Mouse (Mus musculus): ENCODE results near the gene Wasf2. TPM values are rescaled to one million over a fixed set of nuclear protein-coding genes. Genes with fewer than 3 reads are reported as not detected.
A peak's percentile ranks its signal among the peaks of the same experiment; 100 is the strongest.

Wasf2 gene
- polyA plus RNA-seq, 1 experiment from 2014 or later, result 63.6 TPM

- Histone ChIP-seq H3K4me1 (ENCODE audit: control insufficient read depth, insufficient read depth, low read length) (peaks cover 13% of the 10 kb centered on the region), H3K27ac (replicated peaks; ENCODE audit: low read depth, low read length) (no peak overlapping the region), H3K4me2 (ENCODE audit: low read depth, severe bottlenecking) (no peak overlapping the region), H3K9ac (ENCODE audit: low read length) (no peak overlapping the region), H3K27me3 (ENCODE audit: control insufficient read depth, insufficient read depth, low read length) (peaks cover 22% of the 10 kb centered on the region), H3K36me3 (ENCODE audit: control insufficient read depth, insufficient read depth, low read length) (no peaks in the 10 kb centered on the region), H3K4me3 (ENCODE audit: low read depth, low read length) (no peak overlapping the region), H3K9me3 (ENCODE audit: control insufficient read depth, low read length) (no peaks in the 10 kb centered on the region)
- WGBS, result 92% methylated on average over 24 of the region's 24 CpGs
- DNase-seq (ENCODE audit: low spot score) (no peak), ATAC-seq (ENCODE audit: insufficient number of reproducible peaks, low FRiP score, low TSS enrichment, low read depth) (no peak)
Measured at GRCm38 (mm10) chr4:133210023-133210787, 79.9 kb downstream of the Wasf2 start.

GRCm38 (mm10) chr4:133210788-133211390 is 80.6 kb downstream of the Wasf2 start:
- H3K27me3 ChIP-seq (ENCODE audit: control insufficient read depth, insufficient read depth, low read length), result peaks cover 22% of the 10 kb centered on the region
- ATAC-seq (ENCODE audit: insufficient number of reproducible peaks, low FRiP score, low TSS enrichment, low read depth) (no peak), DNase-seq (ENCODE audit: low spot score) (no peak)
- H3K4me2 ChIP-seq (ENCODE audit: low read depth, severe bottlenecking), result no peak overlapping the region
- no peak overlapping the region for H3K4me3 ChIP-seq (ENCODE audit: low read depth, low read length)
- no peaks in the 10 kb centered on the region for H3K36me3 ChIP-seq (ENCODE audit: control insufficient read depth, insufficient read depth, low read length)
- peaks cover 13% of the 10 kb centered on the region for H3K4me1 ChIP-seq (ENCODE audit: control insufficient read depth, insufficient read depth, low read length)
- no peaks in the 10 kb centered on the region for H3K9me3 ChIP-seq (ENCODE audit: control insufficient read depth, low read length)
- WGBS, result 94% methylated on average over 19 of the region's 19 CpGs
- H3K9ac ChIP-seq (ENCODE audit: low read length), result no peak overlapping the region
- H3K27ac ChIP-seq (replicated peaks; ENCODE audit: low read depth, low read length), result no peak overlapping the region

GRCm38 (mm10) chr4:133211751-133212561 is 81.7 kb downstream of the Wasf2 start, which contains the start of the genes Cd164l2 and Gpr3:
Gene Cd164l2 (plus strand): TSS chr4:133212131.
Gene Gpr3 (minus strand): TSS chr4:133212536.
- H3K9me3 ChIP-seq (ENCODE audit: control insufficient read depth, low read length), result no peaks in the 10 kb centered on the region
- peak within 1 kb of the TSS; percentile 66 for H3K4me3 ChIP-seq (ENCODE audit: low read depth, low read length)
- H3K9ac ChIP-seq (ENCODE audit: low read length), result peak within 1 kb of the TSS; percentile 44
- peak within 1 kb of the TSS; percentile 95 for H3K4me2 ChIP-seq (ENCODE audit: low read depth, severe bottlenecking)
- no peaks in the 10 kb centered on the region for H3K36me3 ChIP-seq (ENCODE audit: control insufficient read depth, insufficient read depth, low read length)
- no peak within 1 kb of the TSS for H3K27ac ChIP-seq (replicated peaks; ENCODE audit: low read depth, low read length)
- H3K27me3 ChIP-seq (ENCODE audit: control insufficient read depth, insufficient read depth, low read length), result peaks cover 22% of the 10 kb centered on the region
- peaks cover 13% of the 10 kb centered on the region for H3K4me1 ChIP-seq (ENCODE audit: control insufficient read depth, insufficient read depth, low read length)
- ATAC-seq (ENCODE audit: insufficient number of reproducible peaks, low FRiP score, low TSS enrichment, low read depth), result peak; percentile 58
- WGBS, result 2% methylated on average over 52 of the region's 52 CpGs
- no peak for DNase-seq (ENCODE audit: low spot score)

GRCm38 (mm10) chr4:133212562-133213267 is 82.4 kb downstream of the Wasf2 start:
- Histone ChIP-seq H3K4me3 (ENCODE audit: low read depth, low read length) (peak overlapping the region; percentile 66), H3K36me3 (ENCODE audit: control insufficient read depth, insufficient read depth, low read length) (no peaks in the 10 kb centered on the region), H3K9ac (ENCODE audit: low read length) (0 out of 2 replicates have a peak overlapping the region, but pooled peaks have one; percentile 14), H3K27ac (replicated peaks; ENCODE audit: low read depth, low read length) (no peak overlapping the region), H3K4me2 (ENCODE audit: low read depth, severe bottlenecking) (peak overlapping the region; percentile 95), H3K9me3 (ENCODE audit: control insufficient read depth, low read length) (no peaks in the 10 kb centered on the region), H3K4me1 (ENCODE audit: control insufficient read depth, insufficient read depth, low read length) (peaks cover 13% of the 10 kb centered on the region), H3K27me3 (ENCODE audit: control insufficient read depth, insufficient read depth, low read length) (peaks cover 22% of the 10 kb centered on the region)
- peak; percentile 74 for ATAC-seq (ENCODE audit: insufficient number of reproducible peaks, low FRiP score, low TSS enrichment, low read depth)
- peak; percentile 85 for DNase-seq (ENCODE audit: low spot score)
- WGBS, result 1% methylated on average over 44 of the region's 44 CpGs

GRCm38 (mm10) chr4:133213268-133213590 is 82.9 kb downstream of the Wasf2 start:
- H3K9me3 ChIP-seq (ENCODE audit: control insufficient read depth, low read length), result no peaks in the 10 kb centered on the region
- peaks cover 22% of the 10 kb centered on the region for H3K27me3 ChIP-seq (ENCODE audit: control insufficient read depth, insufficient read depth, low read length)
- ATAC-seq (ENCODE audit: insufficient number of reproducible peaks, low FRiP score, low TSS enrichment, low read depth) (no peak), DNase-seq (ENCODE audit: low spot score) (no peak)
- H3K27ac ChIP-seq (replicated peaks; ENCODE audit: low read depth, low read length), result no peak overlapping the region
- H3K9ac ChIP-seq (ENCODE audit: low read length), result no peak overlapping the region
- H3K4me2 ChIP-seq (ENCODE audit: low read depth, severe bottlenecking), result peak overlapping the region; percentile 95; the same call in 1 of the 2 replicates
- WGBS, result 5% methylated on average over 9 of the region's 9 CpGs
- H3K36me3 ChIP-seq (ENCODE audit: control insufficient read depth, insufficient read depth, low read length), result no peaks in the 10 kb centered on the region
- 0 out of 2 replicates have a peak overlapping the region, but pooled peaks have one; percentile 66 for H3K4me3 ChIP-seq (ENCODE audit: low read depth, low read length)
- peaks cover 13% of the 10 kb centered on the region for H3K4me1 ChIP-seq (ENCODE audit: control insufficient read depth, insufficient read depth, low read length)

- H3K4me3 ChIP-seq (ENCODE audit: low read depth, low read length), result 0 out of 2 replicates have a peak overlapping the region, but pooled peaks have one; percentile 66
- no peak overlapping the region for H3K27ac ChIP-seq (replicated peaks; ENCODE audit: low read depth, low read length)
- 5% methylated on average over 10 of the region's 10 CpGs for WGBS
- H3K27me3 ChIP-seq (ENCODE audit: control insufficient read depth, insufficient read depth, low read length), result peaks cover 22% of the 10 kb centered on the region
- ATAC-seq (ENCODE audit: insufficient number of reproducible peaks, low FRiP score, low TSS enrichment, low read depth), result no peak
- H3K36me3 ChIP-seq (ENCODE audit: control insufficient read depth, insufficient read depth, low read length), result no peaks in the 10 kb centered on the region
- H3K9me3 ChIP-seq (ENCODE audit: control insufficient read depth, low read length), result no peaks in the 10 kb centered on the region
- no peak for DNase-seq (ENCODE audit: low spot score)
- peaks cover 13% of the 10 kb centered on the region for H3K4me1 ChIP-seq (ENCODE audit: control insufficient read depth, insufficient read depth, low read length)
- no peak overlapping the region for H3K9ac ChIP-seq (ENCODE audit: low read length)
- peak overlapping the region; percentile 95; the same call in 1 of the 2 replicates for H3K4me2 ChIP-seq (ENCODE audit: low read depth, severe bottlenecking)
Measured at GRCm38 (mm10) chr4:133213661-133214060, 83.4 kb downstream of the Wasf2 start.

- H3K4me1 ChIP-seq (ENCODE audit: control insufficient read depth, insufficient read depth, low read length), result peaks cover 13% of the 10 kb centered on the region
- no peaks in the 10 kb centered on the region for H3K9me3 ChIP-seq (ENCODE audit: control insufficient read depth, low read length)
- peak; percentile 81 for DNase-seq (ENCODE audit: low spot score)
- H3K4me3 ChIP-seq (ENCODE audit: low read depth, low read length), result no peak overlapping the region
- peaks cover 19% of the 10 kb centered on the region for H3K27me3 ChIP-seq (ENCODE audit: control insufficient read depth, insufficient read depth, low read length)
- no peak overlapping the region for H3K4me2 ChIP-seq (ENCODE audit: low read depth, severe bottlenecking)
- no peaks in the 10 kb centered on the region for H3K36me3 ChIP-seq (ENCODE audit: control insufficient read depth, insufficient read depth, low read length)
- no peak overlapping the region for H3K9ac ChIP-seq (ENCODE audit: low read length)
- 0% methylated on average over 5 of the region's 5 CpGs for WGBS
- no peak for ATAC-seq (ENCODE audit: insufficient number of reproducible peaks, low FRiP score, low TSS enrichment, low read depth)
- H3K27ac ChIP-seq (replicated peaks; ENCODE audit: low read depth, low read length), result no peak overlapping the region
Measured at GRCm38 (mm10) chr4:133217641-133218040, 87.3 kb downstream of the Wasf2 start.

- Histone ChIP-seq H3K4me3 (ENCODE audit: low read depth, low read length) (no peak overlapping the region), H3K36me3 (ENCODE audit: control insufficient read depth, insufficient read depth, low read length) (no peaks in the 10 kb centered on the region), H3K4me1 (ENCODE audit: control insufficient read depth, insufficient read depth, low read length) (peaks cover 4% of the 10 kb centered on the region; the same call in 1 of the 2 replicates), H3K27me3 (ENCODE audit: control insufficient read depth, insufficient read depth, low read length) (peaks cover 10% of the 10 kb centered on the region), H3K9me3 (ENCODE audit: control insufficient read depth, low read length) (no peaks in the 10 kb centered on the region), H3K27ac (replicated peaks; ENCODE audit: low read depth, low read length) (no peak overlapping the region), H3K4me2 (ENCODE audit: low read depth, severe bottlenecking) (no peak overlapping the region), H3K9ac (ENCODE audit: low read length) (no peak overlapping the region)
- ATAC-seq (ENCODE audit: insufficient number of reproducible peaks, low FRiP score, low TSS enrichment, low read depth) (no peak), DNase-seq (ENCODE audit: low spot score) (no peak)
- WGBS, result 90% methylated on average over 3 of the region's 3 CpGs
Measured at GRCm38 (mm10) chr4:133218745-133219144, 88.4 kb downstream of the Wasf2 start.
